Mouse (Mus musculus) kidney, adult 2 months (tissue): ENCODE results near the gene 4932414N04Rik.

Experiments
- CTCF ChIP-seq: fragments of 200-500 bp; conservative IDR thresholded peaks from 2 replicates; pipeline ENCODE4 v1.5.1; 2011; ENCODE audit warnings: low read depth, mild to moderate bottlenecking, control low read depth, low read length, moderate library complexity, mixed read lengths; ENCODE audit not compliant: insufficient read depth, insufficient read length
- POLR2A ChIP-seq: fragments of 200-500 bp; IDR thresholded peaks from one replicate; pipeline ENCODE4 v1.6.1; 2011; ENCODE audit warnings: low read depth, low read length, control low read depth

- TF ChIP-seq POLR2A (no peak), CTCF (no peak)
These were observed 111.1 kb downstream of the 4932414N04Rik start for GRCm38 (mm10) chr2:68767186-68767890.
